Mouse (Mus musculus) brain, embryonic 14.5 days (tissue): ENCODE measurements around the gene Apof. TPM values are rescaled to one million over a fixed set of nuclear protein-coding genes. Genes with fewer than 3 reads are reported as not detected.
"Not testable (repeated sequence)": the region's sequence is repeated elsewhere in the genome, so short reads cannot be mapped to it uniquely, and the experiment has no call there.

Experiments
- DNase-seq: peaks from one replicate; pipeline ENCODE4 v3.0.0-alpha.2; 2011; ENCODE audit warnings: low read depth
- CTCF ChIP-seq: fragments of 200-500 bp; IDR thresholded peaks from 2 replicates; pipeline ENCODE4 v1.5.1; 2012; ENCODE audit warnings: inconsistent platforms, mild to moderate bottlenecking, moderate library complexity, borderline replicate concordance; ENCODE audit not compliant: insufficient read depth, insufficient read length; ENCODE audit errors: extremely low read depth
- POLR2A ChIP-seq: fragments of 200-500 bp; IDR thresholded peaks from 2 replicates; pipeline ENCODE4 v1.6.1; 2012; ENCODE audit warnings: mild to moderate bottlenecking, inconsistent platforms, borderline replicate concordance; ENCODE audit not compliant: poor library complexity, insufficient read depth, insufficient read length, severe bottlenecking; ENCODE audit errors: extremely low read depth
- polyA plus RNA-seq: library from polyadenylated mRNA; depleted of rRNA; stranded (reverse); fragments of >200 nt; gene quantifications from 2 replicates; pipeline ENCODE4 v1.2.3, GENCODE M21; 2012

Apof gene
- polyA plus RNA-seq, 1 experiment: not detected

- DNase-seq: no peak
- TF ChIP-seq POLR2A (no peak), CTCF (no peak)
These were observed 14.5 kb downstream of the Apof start for GRCm38 (mm10) chr10:128282886-128283450.

DNA sequence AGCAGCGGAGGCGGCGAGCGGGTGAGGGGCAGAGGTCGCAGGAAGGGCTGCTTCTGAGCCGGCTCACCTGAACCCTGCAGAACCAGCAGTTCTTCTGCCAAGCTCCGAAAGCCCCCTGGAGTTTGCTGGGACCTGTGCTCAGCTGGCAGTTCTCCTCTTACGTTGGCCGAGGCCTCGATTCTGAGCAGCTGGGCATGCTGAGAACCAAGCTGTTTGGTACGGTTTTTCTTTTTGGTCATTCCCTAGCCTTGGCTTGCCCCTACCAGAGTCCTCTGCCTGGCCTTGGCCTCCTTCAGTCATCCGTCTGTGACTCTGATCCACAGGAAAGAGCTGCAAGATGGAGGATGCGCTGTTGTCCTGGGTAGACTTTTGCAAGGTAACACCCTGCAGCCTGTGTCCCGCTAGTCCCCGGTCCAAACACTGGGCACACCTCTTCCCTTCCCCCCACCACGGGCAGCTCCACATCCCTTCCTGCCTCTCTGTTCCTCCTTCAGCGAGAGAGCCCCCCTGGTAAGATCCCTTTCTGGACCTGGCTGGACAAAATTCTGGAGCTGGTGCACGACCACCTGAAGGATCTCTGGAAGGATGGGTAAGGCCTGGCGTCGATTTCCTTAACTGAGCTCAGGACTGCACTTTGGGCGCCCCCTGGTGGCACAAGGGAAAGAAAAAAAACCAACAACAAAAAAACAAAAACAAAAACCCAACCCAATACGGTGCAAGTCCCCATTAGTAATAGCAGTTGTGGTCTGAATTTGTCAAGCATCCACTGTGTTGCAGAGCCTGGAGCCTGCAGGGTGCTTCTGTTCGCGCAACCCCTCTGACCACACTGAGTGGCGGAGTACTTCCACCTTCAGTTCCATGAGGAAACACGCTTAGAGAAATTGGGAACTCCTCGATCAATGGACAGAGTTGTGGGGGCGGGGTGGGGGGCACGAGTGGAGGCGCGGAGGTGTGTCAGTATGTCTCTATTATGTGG lies 15.4 kb downstream of the Apof start:
- no peak for TF ChIP-seq POLR2A
- peak; percentile 84 for TF ChIP-seq CTCF
- DNase-seq: peak; percentile 80

GRCm38 (mm10) chr10:128290594-128290993 lies 22.1 kb downstream of the Apof start:
- DNase-seq: not testable (repeated sequence)

DNA sequence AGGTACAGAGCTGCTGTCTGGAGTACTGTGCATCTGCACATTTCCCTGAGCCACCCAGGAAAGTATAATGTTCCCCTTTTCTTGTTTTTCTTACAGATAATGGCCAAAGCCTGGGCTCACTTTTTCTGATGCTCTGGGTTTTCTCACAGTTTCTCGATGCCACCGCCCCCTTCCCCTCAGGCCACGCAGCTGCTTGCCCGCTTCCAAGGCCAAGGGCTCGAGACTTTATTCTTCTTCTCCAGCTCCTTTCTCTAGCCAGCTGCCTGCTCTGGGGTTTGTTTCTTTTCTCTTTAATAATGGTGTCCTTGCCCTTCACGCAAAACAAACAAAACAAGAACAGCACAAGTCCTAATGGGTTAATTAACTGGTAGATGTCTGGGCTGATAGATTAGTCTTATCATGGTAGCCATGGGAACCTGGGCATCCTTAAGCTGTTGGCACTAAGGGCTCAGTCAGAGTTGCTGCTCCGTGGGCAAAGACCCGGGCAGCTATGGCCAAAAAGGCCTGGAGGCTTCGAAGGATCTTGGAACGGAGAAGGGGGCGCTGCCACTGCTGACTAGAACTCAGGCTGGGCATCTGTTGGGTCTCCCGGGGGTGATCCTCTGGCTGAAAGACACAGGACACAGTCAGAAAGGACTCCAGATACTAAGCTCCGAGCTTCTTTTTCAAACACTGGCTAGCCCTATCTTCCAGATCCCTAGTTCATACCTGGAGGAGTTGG lies 28.1 kb downstream of the Apof start:
- DNase-seq: peak; percentile 47
- no peak for TF ChIP-seq POLR2A
- no peak for TF ChIP-seq CTCF

DNA sequence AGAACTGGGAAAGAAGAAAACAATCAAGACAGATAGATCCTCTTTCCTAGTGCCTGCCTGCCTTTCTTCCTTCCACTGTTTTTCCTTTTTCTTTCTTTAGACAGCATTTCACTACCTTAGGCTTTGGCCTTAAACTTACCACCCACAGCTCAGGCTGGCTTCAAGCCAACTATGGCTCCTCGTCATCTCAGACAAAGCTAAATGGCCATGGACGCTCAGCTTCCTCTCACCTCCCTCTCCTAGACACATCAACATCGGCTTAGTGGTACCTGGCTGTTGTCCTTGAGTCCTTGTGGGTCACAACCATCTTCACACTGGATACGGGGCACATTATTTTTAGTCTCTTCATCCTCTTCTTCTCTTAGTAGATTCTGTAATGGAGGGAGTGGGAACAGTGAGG lies 28.8 kb downstream of the Apof start:
- DNase-seq: no peak
- TF ChIP-seq POLR2A (no peak), CTCF (no peak)

DNA sequence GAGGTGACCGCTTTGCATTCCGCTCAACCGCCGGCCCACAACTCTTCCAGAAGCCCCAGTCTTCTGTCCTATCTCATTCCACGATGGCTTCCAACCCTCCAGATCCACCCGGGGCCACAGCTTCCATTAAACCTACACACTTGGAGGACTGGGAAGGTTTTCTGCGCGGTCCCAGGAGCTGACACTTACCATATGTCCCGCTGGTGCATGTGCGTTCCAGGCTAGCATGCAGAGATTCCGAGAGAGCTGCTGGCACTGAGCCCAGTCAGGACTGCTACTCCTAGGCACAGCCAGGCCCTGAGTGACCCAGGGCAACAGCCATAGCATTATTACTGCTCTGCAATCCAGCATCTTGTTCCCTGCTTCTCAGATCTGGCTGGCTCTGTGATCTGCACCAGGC lies 29.2 kb downstream of the Apof start:
- TF ChIP-seq POLR2A (no peak), CTCF (no peak)
- peak; percentile 30 for DNase-seq

- TF ChIP-seq CTCF (no peak), POLR2A (no peak)
- DNase-seq: no peak
These were observed 29.8 kb downstream of the Apof start for GRCm38 (mm10) chr10:128298243-128298642.

DNA sequence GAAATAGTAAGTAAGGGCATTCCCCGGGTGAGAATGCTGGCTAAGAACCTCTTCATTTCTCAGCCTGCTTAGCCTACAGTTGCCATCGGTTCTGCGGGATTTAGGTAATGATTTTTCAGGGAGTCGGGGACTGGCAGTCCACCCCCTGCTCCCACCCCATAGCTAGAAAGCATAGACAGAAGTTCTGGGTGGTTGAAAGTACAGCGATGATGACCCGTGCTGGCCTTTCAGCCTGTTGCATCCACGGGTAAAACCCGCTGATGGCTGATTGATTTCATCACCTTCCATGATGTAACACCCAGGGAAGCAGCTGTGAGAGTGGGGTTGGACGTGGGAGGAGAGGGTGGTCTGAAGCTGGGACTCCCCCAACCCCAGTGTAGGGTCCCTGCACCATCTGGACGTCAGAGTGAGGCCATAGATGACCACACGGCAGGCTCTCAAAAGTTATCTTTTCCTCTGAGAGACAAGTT lies 30.3 kb downstream of the Apof start, which contains the start of gene Il23a:
Gene Il23a (minus strand): TSS at position 51 of the 470 bp plus-strand sequence.
- no peak for TF ChIP-seq POLR2A
- no peak for DNase-seq

- DNase-seq: no peak
- TF ChIP-seq CTCF (no peak), POLR2A (no peak)
These were observed 33.9 kb downstream of the Apof start for GRCm38 (mm10) chr10:128302357-128302756.

GRCm38 (mm10) chr10:128302785-128303125 lies 34.3 kb downstream of the Apof start:
- DNase-seq: no peak
- TF ChIP-seq POLR2A (no peak; the same call in 1 of the 2 replicates), CTCF (no peak)

GRCm38 (mm10) chr10:128303126-128304021 lies 34.9 kb downstream of the Apof start, which contains the start of gene Pan2:
Gene Pan2, plus strand, starts transcription at chr10:128303335.
- no peak for TF ChIP-seq CTCF
- 0 out of 2 replicates have a peak, but pooled peaks have one; percentile 39 for TF ChIP-seq POLR2A
- peak; percentile 100 for DNase-seq

DNA sequence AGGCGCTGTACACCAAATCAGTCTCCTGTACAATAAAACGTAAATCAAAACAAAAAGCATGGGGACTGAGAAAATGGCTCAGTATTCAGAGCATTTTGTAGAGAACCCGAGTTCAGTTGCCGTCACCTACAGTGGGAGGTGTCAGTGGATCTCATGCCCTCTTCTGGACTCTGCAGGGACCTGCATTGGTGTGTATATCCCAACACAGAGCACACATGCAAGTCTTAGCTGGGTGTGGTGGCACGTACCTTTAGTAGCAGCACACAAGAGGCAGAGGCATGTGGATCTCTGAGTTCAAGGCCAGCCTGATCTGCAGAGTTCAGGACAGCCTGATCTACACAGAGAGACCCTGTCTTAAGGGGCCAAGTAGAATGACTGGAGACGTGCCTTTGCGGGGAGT lies 41.2 kb downstream of the Apof start:
- TF ChIP-seq POLR2A (no peak), CTCF (no peak)

More for the DNA sequence above, 41.2 kb downstream of the Apof start:
- DNase-seq: no peak
